Mouse (Mus musculus): ENCODE measurements around the gene Lgals2.
"Not testable (repeated sequence)": the region's sequence is repeated elsewhere in the genome, so short reads cannot be mapped to it uniquely, and the experiment has no call there.

Lgals2 gene

DNA sequence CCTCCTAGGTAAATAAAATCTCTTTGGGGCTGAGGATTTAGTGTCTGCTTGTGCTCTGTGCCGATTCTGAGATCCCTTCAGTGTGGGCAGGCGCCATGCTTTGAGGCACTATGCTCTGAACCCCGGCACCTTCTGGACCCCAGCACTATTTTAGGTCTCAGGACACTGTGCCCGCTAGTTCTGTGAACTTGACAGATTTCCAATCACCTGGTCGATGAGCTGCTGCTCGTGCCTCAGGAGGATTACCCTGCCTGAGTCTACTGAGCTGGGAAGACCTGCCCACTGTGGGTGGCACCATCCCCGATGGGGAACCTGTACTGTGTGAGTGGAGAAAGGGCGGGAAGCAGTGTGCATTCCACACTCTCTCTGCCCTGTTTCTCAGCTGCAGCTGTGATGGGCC is 19.7 kb upstream of the Lgals2 start:
- DNase-seq (ENCODE audit: low read depth): no peak

DNA sequence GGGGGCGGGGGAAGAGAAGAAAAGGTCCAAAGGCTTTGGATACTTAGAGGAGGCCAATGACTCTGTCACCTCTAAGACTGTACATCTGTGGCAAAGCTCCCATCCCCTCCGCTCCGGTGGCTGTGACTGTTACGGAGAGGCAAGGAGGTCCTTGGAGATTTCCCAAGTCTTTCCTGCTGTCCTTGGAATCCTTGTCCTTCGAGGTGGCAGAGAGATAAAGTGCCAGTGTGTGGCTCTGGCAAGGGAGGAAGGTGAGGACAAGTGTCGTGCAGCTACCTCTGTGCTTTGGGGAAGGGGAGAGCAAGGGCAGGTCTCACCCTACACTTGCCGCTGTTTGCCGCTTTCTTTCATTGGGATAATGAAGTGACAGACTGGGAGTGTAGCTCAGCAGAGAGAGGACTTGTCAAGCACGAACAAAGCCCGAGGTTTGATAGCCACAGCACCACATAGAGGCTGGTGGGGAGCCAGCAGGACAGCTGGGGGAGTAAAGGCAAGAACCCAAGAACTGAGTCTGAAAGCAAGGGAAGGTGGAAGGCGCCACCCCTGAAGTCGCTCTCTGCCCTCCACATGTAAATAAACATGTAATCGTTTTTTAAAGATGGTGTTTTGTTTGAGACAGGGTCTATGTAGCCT is 18.6 kb upstream of the Lgals2 start:
- no peak for DNase-seq (ENCODE audit: low read depth)

DNA sequence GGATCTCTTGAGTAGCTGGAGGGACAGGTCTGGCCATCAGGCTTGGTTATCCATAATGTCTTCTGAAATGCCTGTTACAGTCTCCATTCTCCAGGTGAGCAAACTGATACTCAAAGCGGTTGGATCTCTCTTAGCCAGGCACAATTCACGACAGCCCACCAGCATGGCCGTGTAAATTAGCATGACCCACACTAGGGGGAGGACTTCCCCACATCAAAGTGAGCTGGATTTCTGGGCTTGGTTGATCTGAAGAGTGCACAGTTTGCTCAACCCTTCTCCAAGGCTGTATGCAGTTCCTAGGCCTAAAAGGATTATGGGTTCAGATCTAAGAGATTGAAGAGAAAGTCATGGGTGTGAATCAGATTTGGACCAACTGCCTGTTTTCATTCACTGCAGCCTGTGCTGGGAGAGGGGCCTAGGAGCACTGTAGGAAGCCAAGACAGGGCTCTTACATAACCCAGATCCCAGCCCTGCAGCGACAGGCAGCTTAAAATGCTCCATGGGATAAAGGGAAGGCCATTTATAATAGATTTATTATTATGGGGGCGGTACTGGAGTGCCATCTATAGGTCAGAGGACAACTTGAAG is 16.8 kb upstream of the Lgals2 start:
- no peak for DNase-seq (ENCODE audit: low read depth)

DNA sequence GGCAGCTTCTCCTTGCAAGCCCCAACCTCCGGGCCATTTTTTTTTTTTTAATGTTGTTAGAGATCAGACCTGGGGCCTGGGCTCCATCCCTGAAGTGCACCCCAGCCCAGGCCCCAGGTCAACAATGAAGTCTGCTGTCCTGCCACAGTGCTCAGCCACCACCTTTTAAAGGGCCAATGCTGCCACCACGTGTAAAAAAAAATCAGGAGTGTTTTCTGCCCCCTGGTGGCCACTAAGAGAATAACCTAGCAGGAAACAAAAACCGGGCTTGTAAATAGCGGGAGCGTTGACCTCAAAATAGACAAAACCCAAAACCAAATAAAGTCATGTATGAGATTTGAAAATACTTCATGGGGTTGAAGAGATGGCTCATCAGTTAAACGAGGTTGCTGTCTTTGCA is 14.4 kb upstream of the Lgals2 start:
- peak; percentile 76 for DNase-seq (ENCODE audit: low read depth)

GRCm38 (mm10) chr15:78868826-78869233 is 13.5 kb upstream of the Lgals2 start:
- DNase-seq (ENCODE audit: low read depth): no peak

DNA sequence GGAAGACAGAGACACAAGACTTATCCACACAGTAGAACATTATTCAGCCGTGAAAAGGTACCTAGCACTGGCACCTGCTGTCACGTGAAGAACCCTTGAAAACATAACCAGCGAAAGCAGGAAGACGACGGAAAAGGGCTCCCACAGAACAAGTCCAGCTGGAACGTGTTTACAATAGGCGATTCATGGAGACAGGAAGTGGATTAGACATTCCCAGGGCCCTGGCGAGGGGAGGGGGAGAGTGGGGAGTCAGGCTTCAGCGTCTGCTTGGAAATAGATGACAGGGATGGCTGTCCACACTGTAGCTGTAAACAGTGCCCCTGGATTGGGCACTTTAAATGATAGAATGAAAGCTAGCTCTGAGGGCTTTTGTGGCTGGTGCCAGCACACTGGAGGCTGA is 13.1 kb upstream of the Lgals2 start:
- DNase-seq (ENCODE audit: low read depth): no peak

DNA sequence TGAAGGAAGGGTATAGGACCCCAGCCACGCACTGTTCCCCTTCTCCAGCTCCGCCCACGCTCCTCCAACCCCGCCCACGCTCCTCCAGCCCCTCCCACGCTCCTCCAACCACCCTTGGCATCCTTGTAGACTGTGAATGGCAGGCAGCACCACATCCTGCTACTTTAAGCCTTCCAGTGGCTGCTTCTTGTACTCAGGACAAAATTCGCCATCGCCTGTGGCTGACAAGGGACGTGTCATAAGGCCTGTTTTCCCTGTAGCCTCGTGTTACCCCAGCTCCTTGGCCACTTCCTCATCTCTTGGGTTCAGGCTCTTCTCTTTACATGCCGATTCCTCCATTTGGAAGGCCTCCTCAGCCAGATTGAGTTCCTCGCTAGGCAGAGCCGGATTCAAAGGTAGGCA is 8.5 kb upstream of the Lgals2 start:
- no peak for DNase-seq (ENCODE audit: low read depth)

GRCm38 (mm10) chr15:78863154-78863553 is 7.8 kb upstream of the Lgals2 start:
- no peak for DNase-seq (ENCODE audit: low read depth)

- DNase-seq (ENCODE audit: low read depth): no peak
Observed at GRCm38 (mm10) chr15:78862280-78862679, 7.0 kb upstream of the Lgals2 start.

GRCm38 (mm10) chr15:78859714-78860113 is 4.4 kb upstream of the Lgals2 start:
- no peak for DNase-seq (ENCODE audit: low read depth)

DNA sequence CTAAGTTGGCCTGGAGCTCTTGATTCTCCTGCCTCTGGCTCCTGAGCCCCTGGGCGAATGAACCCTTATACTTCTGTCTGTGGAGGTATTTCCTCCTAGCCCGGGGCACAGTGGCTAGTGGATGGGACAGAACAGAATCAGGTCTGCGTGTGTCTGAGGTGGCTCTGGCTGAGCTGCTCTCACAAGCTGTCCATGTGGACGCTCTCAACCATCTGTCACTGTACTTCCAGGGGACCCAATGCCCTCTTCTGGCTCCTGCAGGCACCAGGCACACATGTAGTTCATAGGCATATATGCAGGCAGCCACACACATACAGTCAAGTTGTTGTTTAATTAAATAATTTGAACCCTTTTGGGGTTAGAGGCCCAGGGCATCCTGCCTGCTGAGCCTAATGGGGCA is 4.0 kb upstream of the Lgals2 start:
- no peak for DNase-seq (ENCODE audit: low read depth)

DNA sequence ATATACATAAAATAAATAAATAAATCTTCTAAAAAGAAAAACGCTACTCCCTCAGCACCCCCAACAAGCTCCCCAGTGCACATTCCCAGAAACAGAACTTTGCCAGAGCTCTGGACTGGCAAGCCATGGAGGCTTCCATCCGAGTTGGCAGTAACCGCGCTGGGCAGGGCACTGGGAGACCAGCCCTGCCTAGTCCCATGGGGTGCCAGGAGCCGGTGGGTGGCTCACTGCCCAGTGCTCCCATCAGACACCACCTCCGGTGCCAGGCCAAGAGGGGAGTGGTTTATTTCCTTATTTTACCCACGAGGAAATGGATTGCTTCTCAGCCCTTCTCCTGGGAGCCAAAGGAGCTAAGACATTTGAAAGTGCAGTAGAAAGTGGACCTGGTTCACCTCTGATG is 1.7 kb upstream of the Lgals2 start:
- no peak for DNase-seq (ENCODE audit: low read depth)

DNA sequence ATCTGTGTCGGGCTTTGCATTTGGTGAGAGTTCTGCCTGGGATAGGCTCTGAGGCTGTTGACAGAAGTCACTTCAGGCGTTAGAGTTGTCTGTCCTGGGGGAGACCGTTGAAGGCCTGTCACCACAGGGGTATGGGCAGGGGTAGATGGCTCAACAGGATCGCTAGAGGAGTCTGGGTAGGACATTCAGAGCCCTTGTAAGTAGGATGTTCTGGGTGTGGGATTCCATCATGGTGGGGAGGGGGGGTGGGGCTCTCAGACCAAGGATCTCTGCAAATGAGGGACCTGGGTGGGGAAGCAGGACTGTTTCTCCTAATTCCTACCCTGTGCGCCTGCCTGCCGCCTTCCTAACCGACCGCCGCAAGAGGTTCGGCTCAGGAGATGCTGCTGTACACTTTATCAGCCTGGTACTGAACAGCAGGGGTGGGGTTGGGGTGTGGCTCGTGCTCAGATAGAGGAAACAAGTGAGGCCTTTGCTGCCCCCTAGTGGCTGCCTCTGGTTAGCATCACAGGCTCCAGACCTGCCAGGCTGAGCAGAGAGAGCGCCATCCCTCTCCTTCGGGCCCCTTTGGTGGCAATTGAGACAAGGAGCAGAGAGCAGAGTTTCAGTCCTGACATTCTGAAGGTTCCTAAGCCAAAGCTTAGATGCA is 3.7 kb downstream of the Lgals2 start:
- peak; percentile 95 for DNase-seq (ENCODE audit: low read depth)

GRCm38 (mm10) chr15:78850944-78851343 is 4.4 kb downstream of the Lgals2 start:
- DNase-seq (ENCODE audit: low read depth): no peak

GRCm38 (mm10) chr15:78850059-78850824 is 5.1 kb downstream of the Lgals2 start:
- no peak for DNase-seq (ENCODE audit: low read depth)

GRCm38 (mm10) chr15:78849485-78849884 is 5.8 kb downstream of the Lgals2 start:
- DNase-seq (ENCODE audit: low read depth): no peak

DNA sequence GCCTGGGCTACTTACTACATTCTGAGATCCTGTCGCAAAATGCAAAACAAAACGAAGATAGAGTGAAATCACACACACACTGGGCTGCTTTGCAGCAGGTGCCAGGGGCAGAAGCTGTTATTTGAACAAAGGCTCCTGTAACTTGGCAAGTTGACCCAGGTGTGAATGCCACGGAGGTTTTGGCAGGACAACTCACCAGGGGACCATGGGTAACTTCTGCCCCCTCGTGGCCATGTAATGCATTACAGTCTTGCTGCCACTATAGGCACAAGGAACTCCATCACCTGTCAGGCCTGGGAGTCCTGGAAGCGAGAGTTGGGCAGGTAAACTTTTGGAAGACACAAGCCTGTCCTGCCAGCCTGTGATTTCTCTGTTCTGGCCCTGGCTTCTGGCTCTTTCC is 6.9 kb downstream of the Lgals2 start:
- peak; percentile 88 for DNase-seq (ENCODE audit: low read depth)

- not testable (repeated sequence) for DNase-seq (ENCODE audit: low read depth)
Observed at GRCm38 (mm10) chr15:78846805-78847204, 8.5 kb downstream of the Lgals2 start.

DNA sequence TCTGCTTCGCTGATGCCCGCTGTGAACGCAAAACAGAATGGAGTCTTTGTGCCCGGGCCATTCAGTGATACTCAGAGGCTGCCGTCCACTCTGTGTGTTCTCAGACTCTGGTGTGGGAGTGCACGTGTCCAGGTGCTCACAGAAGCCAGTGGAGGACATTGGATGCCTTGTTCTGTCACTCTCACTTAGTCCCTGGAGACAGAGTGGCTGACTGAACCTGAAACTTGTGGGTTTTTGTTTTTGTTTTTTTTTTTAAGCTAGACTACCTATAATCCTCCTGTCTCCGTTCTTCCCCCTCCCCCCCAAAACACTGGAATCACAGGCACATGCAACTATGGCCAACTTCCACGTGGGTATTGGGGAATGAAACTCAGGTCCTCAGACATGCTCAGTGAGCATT is 9.0 kb downstream of the Lgals2 start:
- DNase-seq (ENCODE audit: low read depth): no peak

- no peak for DNase-seq (ENCODE audit: low read depth)
Observed at GRCm38 (mm10) chr15:78845867-78846266, 9.5 kb downstream of the Lgals2 start.

DNA sequence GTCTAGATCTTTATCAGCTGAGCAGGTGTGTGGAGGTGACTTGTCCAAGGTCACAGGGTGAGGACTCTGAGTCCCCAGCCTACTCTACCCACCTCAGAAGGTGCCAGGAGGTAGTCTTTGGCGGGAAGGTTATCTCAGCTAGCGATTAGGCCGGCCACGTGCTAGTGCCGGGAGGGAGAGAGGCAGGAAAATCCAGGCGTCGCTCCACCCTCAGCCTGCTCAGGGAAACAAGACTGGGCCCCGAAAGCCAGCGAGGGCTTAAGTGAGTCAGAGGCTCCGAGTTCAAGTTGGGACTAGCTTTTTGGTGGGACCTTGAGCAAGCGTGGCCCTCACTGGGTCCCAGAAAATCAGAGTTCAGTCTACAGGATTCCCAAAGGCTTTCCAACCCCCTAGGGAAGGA is 10.0 kb downstream of the Lgals2 start:
- peak; percentile 64 for DNase-seq (ENCODE audit: low read depth)

- peak; percentile 94 for DNase-seq (ENCODE audit: low read depth)
Observed at GRCm38 (mm10) chr15:78844791-78845190, 10.5 kb downstream of the Lgals2 start.

All from NIH3T3 (cell line).